Mouse (Mus musculus) thymus, postnatal 0 days (tissue): ENCODE measurements around the gene Spert. TPM values are rescaled to one million over a fixed set of nuclear protein-coding genes. Genes with fewer than 3 reads are reported as not detected.

ENCODE experiments used
- polyA plus RNA-seq: library from polyadenylated mRNA; unstranded; fragments of >200 nt; fragmentation: Nextera tagmentation; extraction: Ambion mirVana; gene quantifications from 2 replicates; pipeline ENCODE4 v1.2.1, GENCODE M21; 2015

The Spert gene
- polyA plus RNA-seq, 1 experiment from 2014 or later = not detected

Other genes with a start within 250 kb of the Spert start
- not detected in 2 replicates for gene Siah3, start 137.1 kb downstream of the Spert start, polyA plus RNA-seq
- not detected in 2 replicates for gene Erich6b, start 49.1 kb upstream of the Spert start, polyA plus RNA-seq
- 17.6 and 18.1 TPM in 2 replicates for gene Cog3, start 161.4 kb upstream of the Spert start, polyA plus RNA-seq
- 7.4 and 7.7 TPM in 2 replicates for gene Slc25a30, start 193.9 kb upstream of the Spert start, polyA plus RNA-seq